Mouse (Mus musculus) embryonic fibroblast, embryonic 13.5 days (primary cell): ENCODE measurements at regions not wholly inside any gene's neighbourhood (a gene's known extent, or its start where the extent isn't known, plus 50 kb on each side); places are given as distances from the start of the nearest gene placed in this dataset.

Experiments used
- H3K27ac ChIP-seq: 2 replicates; pipeline ENCODE4 v1.5.1; 2012; ENCODE audit warnings: low read length, control low read depth, inconsistent platforms; ENCODE audit not compliant: insufficient read depth
- H3K4me1 ChIP-seq: 2 replicates; pipeline ENCODE4 v1.6.1; 2011; ENCODE audit warnings: low read length; ENCODE audit not compliant: control insufficient read depth, insufficient read depth
- H3K4me3 ChIP-seq: 2 replicates; pipeline ENCODE4 v1.5.1; 2011; ENCODE audit warnings: mild to moderate bottlenecking, control low read depth, low read length; ENCODE audit not compliant: insufficient read depth
- CTCF ChIP-seq: IDR thresholded peaks from 2 replicates; pipeline ENCODE4 v1.5.1; 2011; ENCODE audit warnings: mild to moderate bottlenecking, control low read depth, low read length, moderate library complexity, borderline replicate concordance; ENCODE audit not compliant: insufficient read depth
- POLR2A ChIP-seq: IDR thresholded peaks from 2 replicates; pipeline ENCODE4 v1.6.1; 2011; ENCODE audit warnings: low read depth, mild to moderate bottlenecking, control low read depth, low read length, moderate library complexity

GRCm38 (mm10) chr3:15068256-15068655 lies 182.2 kb downstream of the Car2 start:
- TF ChIP-seq POLR2A (no peak), CTCF (no peak)
- Histone ChIP-seq H3K27ac (no peak overlapping the region), H3K4me1 (peaks cover 2% of the 10 kb centered on the region), H3K4me3 (no peak overlapping the region)

DNA sequence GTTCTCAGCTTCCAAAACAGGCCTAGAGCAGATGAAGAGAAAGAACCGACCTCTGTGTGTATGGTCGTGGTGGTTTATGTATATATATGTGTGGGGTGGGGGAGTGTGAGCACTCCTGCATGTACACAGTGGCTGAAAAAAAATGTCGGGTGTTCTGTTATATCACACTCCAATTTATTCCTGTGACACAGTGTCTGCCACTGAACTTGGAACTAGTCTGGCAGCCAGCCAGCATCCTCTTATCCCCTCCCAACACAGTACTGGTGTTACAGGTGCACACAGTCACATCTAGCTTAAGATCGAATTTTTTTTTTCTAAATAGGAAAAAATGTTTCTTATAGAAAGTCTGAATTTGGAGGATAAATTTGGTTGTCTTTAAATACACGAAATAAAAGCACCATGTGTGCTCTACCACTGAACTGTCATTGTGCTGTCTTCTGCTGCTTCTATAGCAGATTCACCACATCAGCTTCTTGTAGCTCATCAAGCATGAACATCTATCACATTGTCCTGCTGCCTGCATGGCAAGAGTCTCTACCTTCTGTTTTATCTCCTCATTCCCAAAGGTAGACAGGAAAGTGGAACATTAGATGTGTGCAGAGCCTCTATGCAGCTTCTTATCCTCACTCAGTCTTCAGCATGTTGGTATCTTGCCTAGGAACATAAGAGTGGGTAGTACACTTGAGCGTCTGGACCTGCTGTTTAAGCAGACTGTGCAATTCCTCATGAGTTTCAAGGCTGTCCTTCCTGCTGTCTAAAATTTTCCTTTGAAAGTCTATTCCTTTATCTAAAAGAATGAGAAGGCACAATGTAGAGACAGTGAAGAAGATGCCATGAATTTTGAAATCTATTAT lies 185.2 kb downstream of the Car2 start:
- Histone ChIP-seq H3K4me3 (no peak overlapping the region), H3K27ac (no peak overlapping the region), H3K4me1 (peaks cover 2% of the 10 kb centered on the region)
- TF ChIP-seq POLR2A, result no peak
- TF ChIP-seq CTCF, result no peak

DNA sequence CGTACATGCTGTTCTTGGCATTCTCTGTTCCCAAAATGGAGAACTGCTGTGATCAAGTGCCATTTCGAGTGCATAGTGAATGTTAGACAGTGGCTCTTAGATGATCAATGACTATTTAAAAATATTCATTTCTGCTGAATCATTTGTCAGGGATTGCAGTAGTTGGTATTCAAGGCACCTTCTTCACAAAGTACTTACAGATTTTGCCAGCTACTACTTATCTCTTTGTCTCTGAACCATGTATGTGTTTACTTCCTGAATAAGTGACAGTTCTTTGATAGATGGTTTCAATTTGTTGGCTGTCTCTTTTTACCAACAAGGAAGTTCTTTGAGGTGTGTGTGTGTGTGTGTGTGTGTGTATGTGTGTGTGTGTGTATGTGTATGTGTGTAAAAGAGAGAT lies 187.3 kb downstream of the Car2 start:
- no peak overlapping the region for H3K4me3 ChIP-seq
- TF ChIP-seq CTCF (no peak), POLR2A (no peak)
- H3K27ac ChIP-seq, result no peak overlapping the region; the same call in 1 of the 2 replicates
- H3K4me1 ChIP-seq, result peaks cover 2% of the 10 kb centered on the region

GRCm38 (mm10) chr3:15073847-15074246 lies 187.8 kb downstream of the Car2 start:
- H3K4me1 ChIP-seq, result peaks cover 2% of the 10 kb centered on the region
- TF ChIP-seq POLR2A (no peak), CTCF (no peak)
- no peak overlapping the region for H3K27ac ChIP-seq
- no peak overlapping the region for H3K4me3 ChIP-seq

- Histone ChIP-seq H3K27ac (no peak overlapping the region), H3K4me1 (peaks cover 2% of the 10 kb centered on the region), H3K4me3 (no peak overlapping the region)
- no peak for TF ChIP-seq CTCF
- no peak for TF ChIP-seq POLR2A
Measured at GRCm38 (mm10) chr3:15074949-15075348, 188.9 kb downstream of the Car2 start.

- H3K27ac ChIP-seq, result no peak overlapping the region
- TF ChIP-seq POLR2A, result no peak
- no peak for TF ChIP-seq CTCF
- H3K4me1 ChIP-seq, result no peaks in the 10 kb centered on the region
Measured at GRCm38 (mm10) chr3:15090124-15090523, 204.1 kb downstream of the Car2 start.

GRCm38 (mm10) chr3:15098206-15098817 lies 212.2 kb downstream of the Car2 start:
- TF ChIP-seq POLR2A, result no peak
- no peak for TF ChIP-seq CTCF
- Histone ChIP-seq H3K4me3 (no peak overlapping the region), H3K27ac (no peak overlapping the region), H3K4me1 (no peaks in the 10 kb centered on the region)

More at GRCm38 (mm10) chr3:15090124-15090523, 204.1 kb downstream of the Car2 start:
- no peak overlapping the region for H3K4me3 ChIP-seq

GRCm38 (mm10) chr3:15098981-15099380 lies 212.9 kb downstream of the Car2 start:
- TF ChIP-seq POLR2A, result no peak
- no peak for TF ChIP-seq CTCF
- Histone ChIP-seq H3K4me3 (no peak overlapping the region), H3K4me1 (no peaks in the 10 kb centered on the region), H3K27ac (no peak overlapping the region)

- no peak overlapping the region for H3K4me3 ChIP-seq
- no peak for TF ChIP-seq POLR2A
- TF ChIP-seq CTCF, result no peak
- H3K27ac ChIP-seq, result no peak overlapping the region
- no peaks in the 10 kb centered on the region for H3K4me1 ChIP-seq
Measured at GRCm38 (mm10) chr3:15105627-15106026, 219.6 kb downstream of the Car2 start.

GRCm38 (mm10) chr3:15106281-15106680 lies 220.2 kb downstream of the Car2 start:
- H3K4me1 ChIP-seq, result no peaks in the 10 kb centered on the region
- no peak overlapping the region for H3K4me3 ChIP-seq
- no peak for TF ChIP-seq CTCF
- TF ChIP-seq POLR2A, result no peak
- H3K27ac ChIP-seq, result no peak overlapping the region
